Mouse (Mus musculus) MEL (cell line): ENCODE data around the gene Trim65.
A peak's percentile ranks its signal among the peaks of the same experiment; 100 is the strongest.
"Not testable (repeated sequence)": the region's sequence is repeated elsewhere in the genome, so short reads cannot be mapped to it uniquely, and the experiment has no call there.

Experiments used
- E2F4 ChIP-seq: IDR thresholded peaks from 2 replicates; pipeline ENCODE4 v1.6.1; 2011; ENCODE audit warnings: low read depth, low read length, improper control_type of control experiment, borderline replicate concordance
- JUND ChIP-seq: IDR thresholded peaks from 2 replicates; pipeline ENCODE4 v1.6.1; 2011; ENCODE audit warnings: low read depth, mild to moderate bottlenecking, improper control_type of control experiment, low read length
- MAFK ChIP-seq: IDR thresholded peaks from 2 replicates; pipeline ENCODE4 v1.6.1; 2011; ENCODE audit warnings: low read depth, mild to moderate bottlenecking, low read length, improper control_type of control experiment, borderline replicate concordance
- MAZ ChIP-seq: IDR thresholded peaks from 2 replicates; pipeline ENCODE4 v1.6.1; 2012; ENCODE audit warnings: low read depth, mild to moderate bottlenecking, inconsistent platforms, low read length, improper control_type of control experiment
- NRF1 ChIP-seq: IDR thresholded peaks from 2 replicates; pipeline ENCODE4 v1.6.1; 2014; ENCODE audit warnings: low read depth, mild to moderate bottlenecking, inconsistent platforms, low read length, improper control_type of control experiment, moderate library complexity; ENCODE audit not compliant: poor library complexity, insufficient read depth, severe bottlenecking
- POLR2A ChIP-seq, 2 experiments: IDR thresholded peaks; 2 replicates each; pipeline ENCODE4 v1.6.1; 2011 to 2012; ENCODE audit warnings: low read length in 2 of 2, mild to moderate bottlenecking in 2 of 2, control low read depth in 1 of 2, improper control_type of control experiment in 1 of 2, low read depth in 1 of 2, moderate library complexity in 1 of 2; ENCODE audit not compliant: control insufficient read depth in 1 of 2, insufficient read depth in 1 of 2, poor library complexity in 1 of 2
- TBP ChIP-seq: IDR thresholded peaks from 2 replicates; pipeline ENCODE4 v1.8.0; 2011; ENCODE audit warnings: low read depth, low read length, improper control_type of control experiment
- USF1 ChIP-seq: IDR thresholded peaks from 2 replicates; pipeline ENCODE4 v1.6.1; 2014; ENCODE audit warnings: low read depth, mild to moderate bottlenecking, inconsistent platforms, low read length, improper control_type of control experiment, moderate library complexity

GRCm38 (mm10) chr11:116121731-116122245 lies 9.1 kb downstream of the Trim65 start:
- TF ChIP-seq JUND, E2F4, MAFK, MAZ, USF1, NRF1: not testable (repeated sequence)
- TF ChIP-seq TBP (peak; percentile 80), POLR2A (IDR thresholded peaks at IDR 0.05; ENCODE audit: control insufficient read depth in 1 of 2, insufficient read depth in 1 of 2, low read depth in 1 of 2, low read length in 2 of 2, poor library complexity in 1 of 2) (peak in 1 of 2 experiments; percentile 42; a peak in 1 of 4 replicates)
